ENCODE assay signal across 8 mouse cellular contexts in the genomic region with DNA sequence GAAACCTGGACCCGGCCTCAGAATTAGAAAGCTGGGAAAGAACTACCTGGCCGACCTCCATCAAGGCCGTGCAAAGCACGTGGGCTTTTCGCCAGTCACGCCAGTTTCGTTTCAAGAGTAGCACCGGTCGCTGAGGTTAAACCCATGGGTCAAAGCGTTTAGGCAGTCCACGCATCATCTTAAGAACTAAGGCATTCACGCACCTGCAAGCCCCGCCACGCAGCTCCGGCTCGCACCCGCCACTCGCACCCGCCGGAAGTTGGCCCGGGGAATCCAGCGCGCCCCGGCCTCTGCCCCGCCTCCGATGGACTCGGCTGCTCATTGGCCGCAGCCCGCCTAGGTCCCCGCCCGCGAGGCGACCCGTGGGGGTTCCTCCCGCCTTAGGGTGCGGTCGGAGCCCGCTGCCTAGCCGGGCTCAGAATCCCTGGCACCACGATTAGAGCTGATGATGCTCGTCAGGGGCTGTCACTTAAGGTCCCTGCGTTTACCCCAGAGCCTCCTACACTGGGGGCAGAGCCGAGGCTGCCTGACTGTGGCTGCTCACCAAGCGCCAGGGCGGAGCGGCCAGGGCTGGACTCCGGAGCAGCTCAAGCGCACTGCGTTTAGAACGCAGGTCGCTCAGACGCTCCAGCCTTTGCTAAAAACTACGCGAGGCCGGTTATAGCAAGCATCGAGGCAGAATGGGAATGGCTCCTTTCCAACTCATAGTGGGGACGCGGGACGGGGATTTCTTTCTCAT. TPM values are rescaled to one million over a fixed set of nuclear protein-coding genes. Genes with fewer than 3 reads are reported as not detected.
DNase-seq lines count a peak whose midpoint lies in the region; ATAC-seq lines count a peak whose summit lies in the region.

A gene (minus strand): TSS at position 272 of the 739 bp plus-strand sequence.

- peak within 1 kb of the TSS; percentile 98 for H3K4me2 ChIP-seq in heart, embryonic 13.5 days
- peak within 1 kb of the TSS; percentile 99 for H3K4me2 ChIP-seq in liver, embryonic 12.5 days
- peak within 1 kb of the TSS; percentile 99 for H3K4me2 ChIP-seq in stomach, embryonic 16.5 days (ENCODE audit: low read depth, low read length)

- peak within 1 kb of the TSS; percentile 95 for H3K9ac ChIP-seq in heart, embryonic 13.5 days
- H3K9ac ChIP-seq in liver, embryonic 12.5 days = peak within 1 kb of the TSS; percentile 94
- peak within 1 kb of the TSS; percentile 94 for H3K9ac ChIP-seq in stomach, embryonic 16.5 days (ENCODE audit: low read length)

- under 1% methylated on average over 59 of the region's 59 CpGs for WGBS in heart, embryonic 13.5 days
- WGBS in liver, embryonic 12.5 days (ENCODE audit: insufficient replicate concordance) = under 1% methylated on average over 59 of the region's 59 CpGs
- under 1% methylated on average over 59 of the region's 59 CpGs for WGBS in stomach, embryonic 16.5 days

- no peaks in the 10 kb centered on the region for H3K27me3 ChIP-seq in heart, embryonic 13.5 days (replicated peaks)
- H3K27me3 ChIP-seq in liver, embryonic 12.5 days (replicated peaks) = no peaks in the 10 kb centered on the region
- H3K27me3 ChIP-seq in stomach, embryonic 16.5 days (ENCODE audit: control insufficient read depth, insufficient read depth, low read length) = no peaks in the 10 kb centered on the region

- H3K9me3 ChIP-seq in heart, embryonic 13.5 days = no peaks in the 10 kb centered on the region
- no peaks in the 10 kb centered on the region for H3K9me3 ChIP-seq in liver, embryonic 12.5 days (replicated peaks)
- no peaks in the 10 kb centered on the region for H3K9me3 ChIP-seq in stomach, embryonic 16.5 days (replicated peaks; ENCODE audit: control insufficient read depth, low read length)

- peak within 1 kb of the TSS; percentile 100 for H3K27ac ChIP-seq in heart, embryonic 13.5 days (replicated peaks)
- H3K27ac ChIP-seq in liver, embryonic 12.5 days = peak within 1 kb of the TSS; percentile 100
- H3K27ac ChIP-seq in stomach, embryonic 16.5 days (ENCODE audit: low read length) = peak within 1 kb of the TSS; percentile 100

- peaks cover 25% of the 10 kb centered on the region for H3K4me1 ChIP-seq in heart, embryonic 13.5 days
- peaks cover 33% of the 10 kb centered on the region for H3K4me1 ChIP-seq in liver, embryonic 12.5 days
- H3K4me1 ChIP-seq in stomach, embryonic 16.5 days (ENCODE audit: control insufficient read depth, insufficient read depth, low read length) = peaks cover 4% of the 10 kb centered on the region

- ATAC-seq in erythroid progenitor cell, adult 5-6 weeks (replicated peaks; ENCODE audit: low FRiP score, poor library complexity, severe bottlenecking) = peak; percentile 89
- peak; percentile 85 for ATAC-seq in heart, embryonic 13.5 days (ENCODE audit: extremely low read depth, insufficient number of reproducible peaks, low FRiP score, low TSS enrichment)
- peak; percentile 88 for ATAC-seq in liver, embryonic 12.5 days
- ATAC-seq in stomach, embryonic 16.5 days (ENCODE audit: insufficient read depth, low FRiP score) = peak; percentile 91

- H3K4me3 ChIP-seq in heart, embryonic 13.5 days = peak within 1 kb of the TSS; percentile 90
- H3K4me3 ChIP-seq in liver, embryonic 12.5 days = peak within 1 kb of the TSS; percentile 83
- H3K4me3 ChIP-seq in stomach, embryonic 16.5 days (replicated peaks; ENCODE audit: low read length) = peak within 1 kb of the TSS; percentile 79

- peaks cover 24% of the 10 kb centered on the region for H3K36me3 ChIP-seq in heart, embryonic 13.5 days
- peaks cover 40% of the 10 kb centered on the region for H3K36me3 ChIP-seq in liver, embryonic 12.5 days
- H3K36me3 ChIP-seq in stomach, embryonic 16.5 days (ENCODE audit: control insufficient read depth, insufficient read depth, low read length) = peaks cover 3% of the 10 kb centered on the region; the same call in 1 of the 2 replicates

- peak; percentile 94 for DNase-seq in CD4-positive helper T cell, adult 2 months (ENCODE audit: low read depth, low spot score)
- peak; percentile 72 for DNase-seq in brain, embryonic 18.5 days (ENCODE audit: low read depth, low spot score)
- DNase-seq in kidney, postnatal 10 days = peak; percentile 96
- DNase-seq in natural killer cell, adult 2 months (ENCODE audit: low spot score in 2 of 2) = peak; percentile 88 to 90

RNA-seq across cellular contexts. Expression of the gene that starts here (rescaled TPM):
- 47.9 and 60.8 TPM in 2 replicates for total RNA-seq in erythroid progenitor cell, adult 5-6 weeks (2015; ENCODE audit: low replicate concordance)
- 48.5 and 63.1 TPM in 2 replicates for total RNA-seq in erythroid progenitor cell, adult 5-6 weeks (2017; ENCODE audit: low replicate concordance)
- polyA plus RNA-seq in heart, embryonic 13.5 days (2015; fragmentation: Nextera tagmentation; extraction: Ambion mirVana) = 72.6 and 77.2 TPM in 2 replicates
- polyA plus RNA-seq in liver, embryonic 12.5 days (2016; fragmentation: Nextera tagmentation; extraction: Ambion mirVana) = 158 and 160 TPM in 2 replicates
- polyA plus RNA-seq in stomach, embryonic 16.5 days (2015; fragmentation: Nextera tagmentation; extraction: Ambion mirVana) = 104 TPM in 2 replicates

Comparison
In these comparisons a context has a peak if more than half of its experiments do, and no peak if none do; other contexts are left out.
1. Peak in every context shown above with its lines: DNase-seq, ATAC-seq, H3K4me3 ChIP-seq and H3K27ac ChIP-seq.